Mouse (Mus musculus) brain, embryonic 18.5 days (tissue): ENCODE results near the gene Atf7.

Source experiments
- DNase-seq: peaks from one replicate; pipeline ENCODE4 v3.0.0-alpha.2; 2012; ENCODE audit warnings: low read depth, low spot score

Gene Atf7

DNA sequence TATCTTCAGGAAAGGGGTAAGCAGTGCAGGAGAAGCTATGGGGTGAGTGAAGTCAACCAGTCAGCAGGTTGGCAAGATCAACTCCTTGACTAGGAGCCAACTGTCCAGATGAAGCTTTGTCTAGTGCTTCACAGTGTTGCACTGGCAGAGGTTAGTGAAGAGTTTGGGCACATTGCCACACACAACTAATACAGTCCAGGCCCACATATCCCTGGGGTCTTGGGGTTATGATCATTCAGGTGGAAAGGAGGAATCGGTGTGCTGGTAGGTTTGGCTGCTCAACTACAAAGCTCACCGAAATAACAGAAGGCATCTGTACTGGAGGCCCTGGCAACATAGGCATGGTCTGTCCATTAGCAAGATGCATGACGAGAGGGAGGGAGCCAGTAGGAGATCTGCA, 77.8 kb downstream of the Atf7 start:
- no peak for DNase-seq

DNA sequence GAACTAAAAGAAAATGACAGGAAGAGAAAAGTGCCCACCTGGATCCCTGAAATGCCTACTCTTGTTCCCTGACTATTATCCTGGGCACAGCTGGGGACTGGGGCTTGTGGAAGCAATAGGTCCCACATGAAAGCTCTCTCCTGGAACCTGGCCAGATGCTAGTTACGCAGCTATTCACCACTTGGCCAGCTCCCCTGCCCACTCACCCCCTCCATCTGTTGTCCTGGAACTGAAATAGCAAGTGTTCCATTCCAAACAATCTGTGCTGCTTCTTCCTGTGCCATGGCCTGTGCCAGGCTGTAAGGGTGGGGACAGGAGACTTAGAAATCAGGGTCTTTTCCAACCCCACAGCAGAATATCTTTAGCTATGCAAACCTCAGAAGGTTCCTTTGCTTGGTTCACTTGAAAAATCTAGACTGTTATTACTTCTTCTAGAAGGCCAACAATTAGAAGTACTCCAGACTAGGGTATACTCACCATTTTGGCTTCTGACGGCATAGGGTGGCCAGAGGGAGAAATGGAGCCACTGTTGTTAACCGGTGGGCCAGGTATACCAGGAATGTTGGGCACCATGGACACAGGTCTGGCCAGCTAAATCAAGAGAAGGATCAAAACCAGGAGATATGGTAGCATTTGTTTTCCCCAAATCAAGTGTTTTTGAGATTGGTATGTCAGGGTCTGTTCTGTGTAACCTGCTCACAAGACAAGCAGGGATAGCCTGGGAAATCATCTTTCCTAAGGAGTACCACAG, 78.4 kb downstream of the Atf7 start:
- peak; percentile 67 for DNase-seq

DNA sequence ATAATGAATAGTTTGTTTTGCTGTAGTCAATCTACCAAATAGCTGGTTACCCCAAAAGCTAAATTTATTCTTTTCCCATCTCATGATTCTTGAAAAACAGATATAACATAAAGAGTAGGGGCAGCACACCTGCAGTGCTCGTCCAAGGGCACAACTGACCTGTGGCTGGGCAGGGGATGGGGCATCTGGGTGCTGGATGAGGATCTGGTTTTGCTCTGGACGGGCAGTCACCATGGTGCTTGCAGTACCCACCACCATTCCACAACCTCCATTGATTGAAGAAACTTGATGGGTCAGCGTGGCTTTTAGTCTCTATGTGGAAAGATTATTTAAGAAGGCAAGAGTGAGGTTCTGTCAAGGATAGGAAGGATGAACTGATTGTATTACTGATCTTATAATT, 79.0 kb downstream of the Atf7 start:
- DNase-seq, result no peak

DNA sequence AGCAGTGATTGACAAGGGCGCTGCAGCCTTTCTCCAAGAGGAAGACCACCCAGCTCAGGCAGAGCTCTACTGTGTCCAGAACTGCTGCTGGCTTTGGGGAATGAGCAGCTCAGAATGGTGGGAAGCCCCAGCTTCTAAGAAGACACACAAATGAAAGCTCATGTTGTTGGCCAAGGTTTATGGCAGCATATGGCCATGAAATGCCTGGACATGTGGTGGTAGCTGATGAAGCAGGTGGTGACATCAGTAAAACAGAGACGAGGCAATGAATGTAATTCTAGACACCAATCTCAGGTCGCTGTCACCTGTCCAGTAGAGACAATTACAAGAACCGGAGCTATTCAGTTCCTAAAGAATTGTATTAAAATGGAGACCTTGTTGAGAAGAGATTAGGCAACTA, 80.5 kb downstream of the Atf7 start:
- no peak for DNase-seq

DNA sequence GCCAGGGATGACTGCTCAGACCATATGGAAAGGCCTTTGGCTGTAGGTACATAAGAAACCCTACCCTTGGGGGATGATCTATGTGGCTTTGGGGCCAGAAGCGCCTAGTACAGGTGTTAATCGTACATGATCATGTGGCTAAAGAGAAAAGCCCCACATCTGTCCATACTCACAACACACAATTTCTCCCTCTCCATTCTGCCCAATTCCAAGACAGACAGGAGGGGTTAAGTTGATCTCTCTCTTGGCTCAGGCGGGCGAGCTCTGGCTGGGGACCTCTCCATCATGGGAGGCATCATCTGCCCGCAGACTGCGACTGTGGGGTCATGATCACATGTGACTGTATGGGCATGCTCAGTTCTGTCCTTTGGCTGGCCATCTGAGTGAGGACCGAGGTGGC, 91.3 kb downstream of the Atf7 start:
- DNase-seq, result no peak

DNA sequence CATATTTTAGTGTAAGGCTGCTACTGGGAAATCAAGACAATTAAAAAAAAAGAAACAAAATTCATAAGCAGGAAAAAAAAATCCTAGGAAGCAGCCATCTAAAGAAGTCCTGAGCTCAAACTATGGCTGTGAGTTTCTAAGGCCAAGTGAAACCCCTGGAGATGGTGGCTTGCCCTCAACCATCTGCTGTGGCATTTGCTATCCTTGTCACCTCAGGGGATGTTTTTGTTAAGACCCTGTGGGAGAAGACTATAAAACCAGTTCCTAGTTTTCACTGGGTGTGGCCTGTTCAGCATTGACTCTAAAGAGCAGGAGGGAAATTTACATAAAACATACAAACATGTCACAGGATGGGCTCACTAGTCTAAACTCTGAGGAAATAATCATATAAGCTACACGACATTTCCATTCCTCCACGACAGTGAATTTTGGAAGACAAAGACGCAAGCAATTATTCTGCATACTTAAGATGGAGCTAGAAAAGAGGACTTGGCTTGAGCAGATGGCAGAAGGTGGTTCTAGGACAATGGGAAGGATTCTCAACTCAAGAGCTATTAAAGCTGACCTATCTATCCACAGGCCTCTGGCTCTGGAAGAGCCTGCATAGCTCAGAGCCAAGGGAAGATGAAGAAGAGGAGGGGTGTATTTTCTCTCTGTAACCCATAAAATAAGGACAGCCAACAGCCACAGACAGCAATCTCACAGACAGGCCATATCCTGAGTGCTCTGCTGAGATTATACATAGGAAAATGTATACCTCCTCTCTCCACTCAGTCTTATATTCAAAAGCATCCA, 93.0 kb downstream of the Atf7 start:
- DNase-seq, result no peak

DNA sequence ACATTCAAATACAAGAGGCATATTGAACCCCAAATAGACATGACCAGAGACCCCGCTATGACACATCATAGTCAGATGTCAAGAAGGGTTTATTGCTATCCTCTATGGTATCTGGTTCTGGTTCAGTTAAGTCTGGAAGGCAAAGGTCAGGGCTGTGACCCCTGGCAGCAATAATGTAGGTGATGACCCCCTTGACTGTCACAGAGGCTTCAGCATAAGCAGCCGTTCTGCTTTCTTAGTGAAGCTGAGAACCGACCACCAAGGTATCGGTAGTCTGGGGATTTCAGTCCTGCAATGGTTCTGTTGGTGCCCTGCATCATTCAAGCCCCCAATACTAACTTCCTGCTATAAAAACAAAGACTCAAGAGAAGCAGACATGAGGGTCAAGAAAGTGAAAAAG, 93.7 kb downstream of the Atf7 start:
- no peak for DNase-seq

DNA sequence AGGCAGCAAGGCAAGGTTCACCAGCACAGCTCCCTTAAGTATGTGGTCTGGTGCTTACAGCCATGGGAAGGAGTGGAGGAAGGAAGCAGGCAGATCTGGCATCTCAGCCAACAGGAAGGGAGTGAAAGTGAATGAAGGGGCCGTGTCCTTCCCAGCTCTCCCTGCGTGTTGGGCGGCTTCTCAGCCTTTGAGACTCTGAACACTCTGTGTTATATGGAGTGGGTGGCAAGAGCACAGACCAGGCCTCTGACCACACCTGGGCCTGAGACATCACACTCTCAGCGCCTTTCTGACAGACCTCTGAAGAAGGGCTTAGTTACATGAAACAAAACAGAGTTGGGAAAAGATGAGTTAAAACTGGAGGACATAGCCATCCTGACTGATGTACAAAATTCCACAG, 94.7 kb downstream of the Atf7 start:
- no peak for DNase-seq

DNA sequence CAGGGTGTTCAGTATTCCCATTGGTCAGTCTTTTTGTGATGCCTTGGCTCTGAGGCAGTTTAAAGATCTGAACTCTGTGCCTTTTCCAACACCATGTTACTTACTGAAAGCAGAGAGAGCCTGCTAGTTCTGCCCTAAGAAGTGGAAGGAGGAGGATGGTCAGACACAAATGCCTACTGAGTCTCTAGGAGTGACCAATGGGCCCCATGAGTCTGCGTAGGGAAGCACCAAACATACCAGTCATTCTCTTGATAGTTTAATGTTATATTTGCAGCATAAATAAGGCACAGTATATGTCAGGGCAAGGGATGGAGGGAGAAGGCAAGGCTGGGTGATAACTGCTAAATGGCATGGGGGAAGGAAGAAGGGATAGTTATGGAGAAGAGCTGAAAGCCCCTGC, 96.9 kb downstream of the Atf7 start:
- DNase-seq, result no peak

DNA sequence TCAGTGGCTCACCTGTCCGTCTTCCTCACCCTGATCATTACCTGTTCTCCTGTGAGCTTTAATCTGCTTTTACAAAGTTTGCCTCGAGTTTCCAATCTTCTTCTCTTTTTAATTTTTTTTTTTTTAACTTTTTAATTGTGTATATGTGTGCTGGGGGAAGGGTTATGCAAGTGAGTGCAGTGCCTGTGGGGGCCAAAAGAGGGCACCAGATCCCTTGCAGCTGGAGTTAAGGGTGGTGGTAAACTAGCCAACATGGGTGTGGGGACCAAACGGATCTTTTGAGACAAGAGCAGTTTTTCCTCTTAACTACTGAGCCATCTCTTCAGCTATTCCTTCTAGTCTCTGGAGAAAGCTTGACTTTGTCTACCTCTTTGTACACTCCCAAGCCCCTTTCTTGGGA, 97.3 kb downstream of the Atf7 start:
- no peak for DNase-seq

DNA sequence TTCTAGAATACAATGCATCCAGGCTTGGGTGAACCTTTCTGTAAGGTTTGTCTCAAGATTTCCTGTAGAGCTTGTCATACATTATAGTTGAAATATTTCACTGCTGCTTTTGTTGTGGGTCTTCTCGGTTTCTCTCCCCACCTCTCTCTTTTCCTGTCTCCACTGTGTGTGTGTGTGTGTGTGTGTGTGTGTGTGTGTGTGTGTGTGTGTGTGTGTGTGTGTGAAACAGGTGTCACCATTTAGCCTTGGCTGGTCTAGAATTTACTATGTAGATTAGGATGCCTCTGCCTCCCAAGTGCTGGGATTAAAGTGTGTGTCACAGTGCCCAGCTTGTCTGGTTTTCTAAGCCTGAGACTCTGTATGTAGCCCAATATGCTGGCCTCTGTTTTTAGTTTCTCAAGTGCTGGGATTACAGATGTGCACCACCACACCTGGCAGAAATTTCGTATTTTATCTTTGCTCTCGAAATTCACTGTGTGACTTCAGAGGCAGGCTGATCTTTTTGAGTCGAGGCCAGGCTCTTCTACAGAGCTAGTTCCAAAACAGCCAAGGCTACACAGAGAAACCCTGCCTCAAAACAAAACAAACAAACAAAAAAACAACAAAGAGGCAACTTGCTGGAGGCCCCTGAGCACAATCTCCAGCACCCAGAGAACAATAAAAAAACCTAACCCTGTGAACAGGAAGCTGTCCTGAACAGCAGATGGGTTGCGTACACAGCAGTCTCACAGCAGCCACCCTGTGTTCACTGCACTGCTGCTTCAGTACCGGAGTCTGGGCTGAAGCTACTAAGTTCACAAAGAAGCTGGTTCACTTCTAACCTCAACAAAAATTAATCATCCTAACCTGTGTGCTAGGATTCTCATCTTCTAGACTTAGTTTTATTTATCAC, 98.9 kb downstream of the Atf7 start:
- no peak for DNase-seq

DNA sequence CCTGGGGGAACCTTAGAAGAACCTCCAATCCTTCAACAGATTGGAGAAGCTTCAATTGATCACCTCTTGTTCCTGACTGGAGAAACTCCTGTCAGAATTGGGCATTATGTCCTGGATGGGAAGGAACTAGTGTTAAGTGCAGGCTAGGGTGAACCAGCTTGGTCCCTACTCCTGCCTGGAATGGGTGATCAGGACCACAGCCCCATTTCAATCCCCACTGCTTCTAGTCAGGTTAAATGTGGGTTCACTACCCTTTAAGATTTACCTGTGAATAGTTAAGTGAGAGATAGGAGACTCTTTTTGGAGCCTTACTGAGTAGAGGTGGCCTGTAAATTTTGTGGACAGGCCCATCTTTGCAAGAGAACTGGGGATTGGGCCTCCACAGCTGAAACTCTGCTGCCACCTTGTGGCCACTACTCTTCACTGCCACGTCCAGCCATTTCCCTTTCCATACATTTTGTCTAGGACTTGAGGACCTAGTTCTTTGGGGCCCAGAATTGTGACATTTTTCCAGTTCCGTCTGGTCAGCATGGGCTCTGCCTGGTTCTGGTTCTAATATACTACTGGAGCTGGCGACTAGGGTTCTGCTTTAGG, 100.3 kb downstream of the Atf7 start, which contains the start of gene Npff:
TSS of gene Npff (minus strand) at position 51 of the 594 bp plus-strand sequence.
- DNase-seq, result no peak

DNA sequence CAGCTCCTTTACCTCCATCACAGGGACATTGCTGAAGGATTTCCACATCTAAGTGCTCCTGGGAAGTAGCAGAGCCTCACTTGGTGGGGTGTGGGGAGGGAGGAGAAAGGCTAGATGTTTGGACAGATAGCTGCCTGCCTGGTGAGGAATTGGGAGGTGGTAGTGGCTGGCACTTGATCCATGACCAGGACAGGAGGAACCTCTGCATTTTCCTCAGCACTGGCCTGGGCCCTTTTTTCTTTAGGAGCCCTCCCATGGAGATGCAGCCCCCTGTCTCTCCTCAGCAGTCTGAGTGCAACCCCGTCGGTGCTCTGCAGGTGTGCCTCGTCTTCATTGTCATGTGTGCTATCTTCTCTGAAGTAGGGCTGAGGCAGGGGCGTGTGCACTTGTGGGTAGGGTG, 103.8 kb downstream of the Atf7 start:
- DNase-seq, result no peak

DNA sequence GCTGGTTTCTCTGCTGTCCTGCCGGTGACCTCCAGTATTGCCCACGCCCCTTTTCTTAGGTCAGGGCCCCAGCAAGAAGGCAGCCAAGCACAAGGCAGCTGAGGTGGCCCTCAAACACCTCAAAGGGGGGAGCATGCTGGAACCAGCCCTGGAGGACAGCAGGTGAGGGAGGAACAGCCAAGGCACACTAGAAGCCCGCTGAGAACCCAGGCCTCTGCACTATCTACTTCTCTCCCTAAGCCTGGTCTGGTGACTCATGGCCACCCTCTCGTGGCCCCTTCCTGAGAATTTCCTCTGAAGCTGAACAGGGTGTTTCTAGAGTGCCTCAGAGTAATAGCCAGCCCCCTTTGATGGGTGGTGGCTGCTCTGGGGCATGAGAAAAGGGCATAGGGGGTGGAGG, 104.8 kb downstream of the Atf7 start:
- DNase-seq, result no peak

DNA sequence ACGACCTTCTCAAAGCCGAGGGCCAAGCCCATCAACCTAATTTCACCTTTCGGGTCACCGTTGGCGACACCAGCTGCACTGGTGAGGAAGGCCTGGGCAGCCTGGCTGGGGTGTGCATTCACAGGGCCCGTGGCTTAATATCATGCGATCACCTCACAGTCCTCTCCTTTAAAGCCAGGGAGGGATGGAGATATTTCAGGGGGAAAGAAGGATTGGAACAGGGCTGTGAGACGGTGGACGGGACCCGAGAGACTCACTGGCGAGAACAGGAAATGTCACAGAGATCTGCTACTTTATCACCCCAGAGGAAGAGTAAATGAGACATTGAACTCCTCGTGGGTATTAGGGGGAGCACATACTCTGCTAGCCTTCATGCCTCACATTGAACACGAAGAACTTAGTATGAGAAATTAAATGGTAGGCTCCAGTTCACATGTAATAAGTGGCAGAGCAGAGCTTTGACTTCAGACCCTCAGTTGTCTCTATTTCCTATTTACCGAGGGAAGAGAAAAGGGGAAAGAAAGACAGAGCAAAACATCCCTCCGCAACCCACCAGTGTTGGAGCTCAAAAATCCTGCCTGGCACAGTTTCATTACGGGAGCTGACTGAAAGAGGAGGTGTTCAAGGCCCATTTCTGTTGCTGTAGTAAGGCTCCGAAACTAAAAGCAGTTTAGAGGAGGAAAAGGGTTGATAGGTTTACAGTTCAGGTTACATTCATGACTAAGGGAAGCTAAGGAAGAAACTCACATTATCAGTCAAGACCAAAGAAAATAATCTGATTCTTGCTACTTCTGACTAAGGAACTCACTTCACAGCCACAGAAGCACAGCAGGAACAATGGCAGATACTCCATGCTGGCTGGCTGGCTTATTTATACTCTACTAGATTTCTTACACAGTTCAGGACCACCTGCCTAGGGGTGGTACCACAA, 105.8 kb downstream of the Atf7 start:
- no peak for DNase-seq

DNA sequence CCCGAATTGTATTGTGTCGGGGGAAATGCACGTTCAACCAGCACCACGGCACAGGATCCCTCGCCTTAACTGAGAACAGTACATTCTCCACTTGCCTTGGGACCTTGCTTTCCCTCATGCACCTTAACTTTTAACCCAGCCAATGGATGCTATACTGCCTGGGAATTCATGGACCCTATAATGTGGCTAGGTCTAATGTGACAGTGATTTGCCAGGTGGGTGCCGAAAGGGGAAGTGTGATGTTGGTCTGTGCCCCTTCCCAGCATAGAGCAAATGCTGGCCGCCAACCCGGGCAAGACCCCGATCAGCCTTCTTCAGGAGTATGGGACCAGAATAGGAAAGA, 106.4 kb downstream of the Atf7 start:
- no peak for DNase-seq

DNA sequence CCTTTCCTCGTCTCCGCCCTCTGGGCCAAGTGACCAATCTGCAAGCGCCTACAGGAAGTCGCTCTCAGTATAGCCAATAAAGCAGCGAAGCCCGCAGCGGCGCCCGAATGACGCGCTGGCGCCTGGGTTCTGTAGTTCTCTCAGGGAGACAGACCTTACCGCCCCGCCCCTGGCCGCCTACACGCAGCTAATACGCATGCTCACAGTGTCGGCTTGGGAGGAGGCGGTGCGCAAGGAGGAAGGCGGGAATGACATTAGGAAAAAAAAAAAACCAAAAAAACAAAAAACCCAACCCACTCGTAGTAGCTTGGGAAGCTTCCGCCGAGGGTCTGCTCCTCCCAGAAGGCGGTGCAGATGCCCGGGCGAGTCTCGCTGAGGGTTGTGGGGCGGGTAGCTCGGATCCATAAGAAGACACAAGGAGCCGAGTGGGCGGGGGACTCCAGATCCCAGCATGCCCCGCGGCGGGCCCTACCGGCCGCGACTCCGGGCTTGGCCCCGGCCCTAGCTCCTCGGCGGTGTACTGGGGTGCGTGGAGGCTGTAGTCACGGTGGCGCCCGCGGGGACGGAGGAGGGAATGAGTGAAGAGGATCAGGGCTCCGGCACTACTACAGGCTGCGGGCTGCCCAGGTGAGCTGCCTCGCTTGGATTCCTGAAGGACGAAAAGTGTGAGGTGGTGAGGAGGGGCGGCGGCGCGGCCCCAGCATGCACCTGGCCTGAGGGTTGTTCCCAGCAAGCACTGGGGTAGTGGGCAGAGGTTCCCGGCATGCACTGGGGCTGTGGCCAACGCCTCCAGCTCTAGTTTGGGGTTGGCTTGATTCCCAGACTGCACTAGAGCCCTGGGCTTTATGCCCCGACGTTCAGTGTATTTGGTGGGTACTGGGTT, 107.0 kb downstream of the Atf7 start, which contains the start of gene Tarbp2:
TSS of gene Tarbp2 (plus strand) at position 217 of the 883 bp plus-strand sequence.
- peak; percentile 100 for DNase-seq

DNA sequence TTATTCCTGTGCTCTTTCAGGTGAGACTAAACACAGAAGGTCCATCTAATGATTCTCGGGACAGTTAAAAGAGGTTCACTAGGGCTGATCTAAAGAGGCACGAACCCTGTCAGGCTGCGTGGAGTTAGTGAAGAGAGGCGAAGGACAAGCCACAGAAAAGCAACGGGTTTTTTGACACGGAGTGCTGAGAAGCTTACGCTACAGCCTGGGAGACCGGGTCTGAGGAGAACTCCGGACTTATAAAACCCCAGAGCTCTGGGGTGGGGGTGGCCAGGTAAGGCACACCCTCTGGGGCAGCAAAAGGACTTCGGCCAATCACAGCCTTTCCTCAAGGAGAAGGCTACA, 107.7 kb downstream of the Atf7 start:
- no peak for DNase-seq

DNA sequence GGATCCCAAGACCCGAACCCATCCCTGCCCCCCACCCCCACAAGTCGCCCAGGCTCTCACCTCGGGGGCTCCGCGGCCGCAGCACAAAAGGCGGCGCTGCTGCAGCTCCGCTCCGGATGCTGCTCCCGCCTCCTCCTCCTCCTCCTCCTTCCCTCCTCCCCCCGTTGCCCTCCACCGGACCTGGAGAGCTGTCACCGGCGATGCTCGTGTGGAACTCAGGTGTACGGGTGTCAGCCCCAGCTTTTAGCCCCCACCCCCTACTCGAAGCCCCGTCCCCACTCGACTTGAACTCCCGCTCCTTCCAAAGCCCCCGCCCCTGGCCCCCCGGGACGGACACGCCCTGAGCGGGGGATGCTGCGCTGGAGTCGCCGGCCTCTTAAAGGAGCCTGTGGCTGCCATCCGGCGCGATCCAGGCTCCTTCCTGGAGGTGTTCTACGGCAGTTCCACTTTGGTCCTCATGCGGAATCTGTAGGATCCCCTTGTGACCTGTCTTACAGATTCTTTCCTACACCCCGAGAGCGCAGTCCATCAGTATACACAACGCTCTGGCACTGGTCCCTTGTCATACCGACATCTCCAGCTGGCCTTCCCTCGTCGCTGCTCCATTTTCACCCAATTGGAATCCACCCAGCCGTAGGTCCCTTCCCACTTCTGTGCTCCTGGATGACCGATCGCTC, 108.4 kb downstream of the Atf7 start, which contains the start of gene Map3k12:
TSS of gene Map3k12 (minus strand) at position 337 of the 677 bp plus-strand sequence.
- DNase-seq, result no peak
